Mouse (Mus musculus): ENCODE measurements around the gene Gdap2. TPM values are rescaled to one million over a fixed set of nuclear protein-coding genes. Genes with fewer than 3 reads are reported as not detected.

Gdap2 gene
- polyA plus RNA-seq, 1 experiment: 0.11 TPM

DNA sequence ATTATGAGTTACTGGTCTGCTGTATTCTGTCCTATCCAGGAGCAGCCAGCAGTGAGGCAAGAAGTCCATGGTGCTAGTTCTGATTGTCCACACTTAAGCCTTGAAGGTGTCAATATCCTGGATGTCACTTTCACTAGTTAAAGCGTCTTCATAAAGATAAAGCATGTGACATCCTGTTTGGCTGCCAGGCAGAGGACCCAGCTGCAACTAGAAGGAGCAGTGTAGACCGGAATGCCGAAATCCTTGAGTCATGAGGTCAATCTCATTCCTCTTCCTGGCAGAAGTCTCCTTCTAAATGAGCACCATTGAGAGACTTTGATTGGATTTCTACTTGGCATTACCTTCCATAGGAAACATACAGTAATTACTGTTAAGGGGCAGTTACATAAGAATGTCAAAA is 18.3 kb downstream of the Gdap2 start:
- H3K36me3 ChIP-seq (ENCODE audit: control insufficient read depth): peaks cover 81% of the 10 kb centered on the region

DNA sequence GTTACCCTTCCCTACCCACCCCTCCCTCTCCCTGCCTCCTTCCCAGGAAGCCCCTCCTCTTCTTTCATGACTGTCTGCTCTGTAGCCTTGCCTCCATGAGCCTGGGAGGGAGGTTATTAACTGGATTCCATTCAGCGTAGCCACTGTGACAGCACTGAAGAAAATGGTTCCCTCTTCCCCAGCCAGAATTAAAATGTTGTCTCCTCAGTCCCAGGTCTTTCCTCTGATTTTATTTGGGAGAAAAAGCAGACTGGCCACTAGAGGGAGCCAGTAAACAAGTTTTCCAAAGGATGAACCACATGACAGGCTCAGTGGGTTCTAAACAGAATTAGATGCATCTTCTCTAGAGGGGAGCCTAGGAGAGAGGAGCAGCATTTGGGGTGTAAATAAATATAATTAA is 27.3 kb downstream of the Gdap2 start:
- H3K9me3 ChIP-seq (ENCODE audit: control insufficient read depth, low read length): peaks cover 6% of the 10 kb centered on the region
- H3K27me3 ChIP-seq (ENCODE audit: control insufficient read depth): no peaks in the 10 kb centered on the region
- no peaks in the 10 kb centered on the region for H3K4me1 ChIP-seq (ENCODE audit: control insufficient read depth)
- H3K36me3 ChIP-seq (ENCODE audit: control insufficient read depth): peaks cover 72% of the 10 kb centered on the region
- TF ChIP-seq GATA1 (IDR thresholded peaks at IDR 0.05; ENCODE audit: low read length) (no peak), TAL1 (IDR thresholded peaks at IDR 0.05; ENCODE audit: low read length) (no peak)
- H3K4me3 ChIP-seq (replicated peaks): no peak overlapping the region

More for the DNA sequence above, 18.3 kb downstream of the Gdap2 start:
- no peak for TF ChIP-seq TAL1 (IDR thresholded peaks at IDR 0.05; ENCODE audit: low read length)
- no peak for TF ChIP-seq GATA1 (IDR thresholded peaks at IDR 0.05; ENCODE audit: low read length)
- Histone ChIP-seq H3K27me3 (ENCODE audit: control insufficient read depth) (no peaks in the 10 kb centered on the region), H3K9me3 (ENCODE audit: control insufficient read depth, low read length) (no peaks in the 10 kb centered on the region), H3K4me3 (replicated peaks) (no peak overlapping the region), H3K4me1 (ENCODE audit: control insufficient read depth) (no peaks in the 10 kb centered on the region)

DNA sequence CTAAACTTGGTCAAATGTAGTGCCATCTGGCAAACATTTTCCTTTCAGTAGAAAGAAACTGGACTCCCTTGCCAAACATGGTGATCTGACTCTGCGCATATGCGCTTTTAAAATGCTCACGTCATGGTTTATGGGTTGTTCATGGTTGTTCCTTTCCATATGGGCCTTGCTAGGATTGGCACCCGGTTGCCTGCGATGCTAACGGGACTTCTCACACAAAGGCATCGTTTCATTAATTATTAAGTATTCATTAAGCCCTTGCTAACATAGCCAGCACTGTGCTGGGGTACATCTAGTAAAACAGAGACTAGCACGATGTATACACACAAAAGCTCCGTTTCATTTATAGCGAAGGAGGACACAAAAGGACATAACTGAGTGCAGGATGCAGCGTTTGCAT is 27.7 kb downstream of the Gdap2 start:
- TF ChIP-seq TAL1 (IDR thresholded peaks at IDR 0.05; ENCODE audit: low read length) (no peak), GATA1 (IDR thresholded peaks at IDR 0.05; ENCODE audit: low read length) (no peak)

DNA sequence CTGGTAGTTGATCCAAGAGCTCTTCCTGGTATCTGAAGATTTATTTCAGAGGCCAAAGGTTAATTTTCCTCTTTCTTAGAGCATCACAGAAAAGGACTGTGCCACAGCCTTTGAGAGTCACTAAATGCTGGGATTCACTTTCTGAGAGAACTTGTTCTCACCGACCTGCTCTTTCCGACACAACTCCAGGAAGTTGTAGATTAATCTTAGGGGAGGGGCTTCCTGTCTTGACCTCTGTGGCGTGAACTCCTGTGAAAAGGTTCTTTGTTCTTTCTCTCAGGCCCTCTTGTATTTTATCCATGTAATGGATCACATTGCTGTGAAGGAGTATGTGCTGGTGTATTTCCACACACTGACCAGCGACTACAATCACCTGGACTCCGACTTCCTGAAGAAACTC is 32.0 kb downstream of the Gdap2 start:
- Histone ChIP-seq H3K4me3 (replicated peaks) (no peak overlapping the region), H3K9me3 (ENCODE audit: control insufficient read depth, low read length) (no peaks in the 10 kb centered on the region), H3K27me3 (ENCODE audit: control insufficient read depth) (no peaks in the 10 kb centered on the region), H3K4me1 (ENCODE audit: control insufficient read depth) (no peaks in the 10 kb centered on the region), H3K36me3 (ENCODE audit: control insufficient read depth) (peaks cover 75% of the 10 kb centered on the region)
- TF ChIP-seq GATA1 (IDR thresholded peaks at IDR 0.05; ENCODE audit: low read length): no peak
- no peak for TF ChIP-seq TAL1 (IDR thresholded peaks at IDR 0.05; ENCODE audit: low read length)

More for the DNA sequence above, 27.7 kb downstream of the Gdap2 start:
- Histone ChIP-seq H3K36me3 (ENCODE audit: control insufficient read depth) (peaks cover 73% of the 10 kb centered on the region), H3K27me3 (ENCODE audit: control insufficient read depth) (no peaks in the 10 kb centered on the region), H3K4me1 (ENCODE audit: control insufficient read depth) (no peaks in the 10 kb centered on the region), H3K9me3 (ENCODE audit: control insufficient read depth, low read length) (peaks cover 6% of the 10 kb centered on the region), H3K4me3 (replicated peaks) (no peak overlapping the region)

DNA sequence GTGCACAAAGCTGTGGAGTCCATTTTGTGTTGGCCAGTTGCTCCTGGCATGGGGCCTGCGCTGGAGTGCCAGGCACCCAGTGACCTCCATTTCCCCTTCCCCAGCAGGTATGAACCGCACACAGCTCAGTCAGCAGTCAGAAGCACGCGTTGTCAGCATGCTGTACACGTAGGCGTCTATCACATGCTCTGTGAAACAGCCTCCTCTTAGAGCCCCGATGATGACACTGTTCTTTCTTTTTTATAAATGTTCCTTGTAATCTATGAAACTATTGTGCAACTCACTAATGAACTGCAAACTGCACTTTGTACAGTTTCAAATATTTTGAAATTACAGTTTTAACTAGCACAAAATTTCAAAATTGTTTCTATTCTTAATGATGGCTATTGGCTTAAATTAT is 39.4 kb downstream of the Gdap2 start:
- Histone ChIP-seq H3K9me3 (ENCODE audit: control insufficient read depth, low read length) (no peaks in the 10 kb centered on the region), H3K4me3 (replicated peaks) (no peak overlapping the region), H3K36me3 (ENCODE audit: control insufficient read depth) (peaks cover 81% of the 10 kb centered on the region), H3K4me1 (ENCODE audit: control insufficient read depth) (no peaks in the 10 kb centered on the region), H3K27me3 (ENCODE audit: control insufficient read depth) (no peaks in the 10 kb centered on the region)
- TF ChIP-seq TAL1 (IDR thresholded peaks at IDR 0.05; ENCODE audit: low read length) (no peak), GATA1 (IDR thresholded peaks at IDR 0.05; ENCODE audit: low read length) (no peak)

DNA sequence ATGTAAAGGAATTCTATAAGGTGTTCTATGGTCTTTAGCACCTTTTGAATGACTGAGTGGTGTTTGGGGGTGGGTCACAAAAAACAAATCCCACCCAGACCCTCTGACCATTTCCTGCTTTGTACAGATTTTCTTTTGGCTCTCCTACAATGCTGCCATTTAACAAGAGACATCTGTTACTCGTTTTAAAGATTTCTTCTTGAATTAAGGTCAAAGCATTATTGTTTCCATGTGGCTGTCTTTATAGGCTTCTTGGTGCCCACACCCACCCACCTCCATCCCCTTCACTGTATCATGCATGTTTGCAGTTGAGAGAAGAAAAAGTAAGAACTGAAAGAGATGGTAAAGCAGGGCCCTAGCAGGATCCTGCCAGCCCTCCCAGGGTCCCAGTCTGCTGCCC is 44.8 kb downstream of the Gdap2 start:
- Histone ChIP-seq H3K27me3 (ENCODE audit: control insufficient read depth) (no peaks in the 10 kb centered on the region), H3K9me3 (ENCODE audit: control insufficient read depth, low read length) (no peaks in the 10 kb centered on the region), H3K4me1 (ENCODE audit: control insufficient read depth) (no peaks in the 10 kb centered on the region), H3K36me3 (ENCODE audit: control insufficient read depth) (peaks cover 49% of the 10 kb centered on the region), H3K4me3 (replicated peaks) (no peak overlapping the region)
- TF ChIP-seq GATA1 (IDR thresholded peaks at IDR 0.05; ENCODE audit: low read length) (no peak), TAL1 (IDR thresholded peaks at IDR 0.05; ENCODE audit: low read length) (no peak)

DNA sequence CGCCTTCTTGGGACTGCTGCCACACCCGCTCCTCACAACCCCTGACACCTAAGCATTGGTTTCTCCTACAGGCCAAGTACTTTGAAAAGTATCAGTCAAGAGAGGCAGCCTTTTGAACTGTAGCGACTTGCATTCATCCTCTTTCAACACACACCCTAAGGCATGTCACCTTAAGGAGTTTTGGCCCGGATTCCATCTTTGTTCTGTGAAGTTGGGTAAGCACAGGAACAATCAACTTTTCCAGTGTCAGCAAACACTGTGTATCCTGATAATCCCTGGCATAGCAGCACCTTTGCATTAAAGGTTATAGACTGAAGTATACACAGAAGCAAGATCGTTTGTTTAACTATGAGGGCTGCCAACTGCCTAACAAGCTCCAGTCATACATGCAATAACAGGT is 53.3 kb downstream of the Gdap2 start:
- Histone ChIP-seq H3K9me3 (ENCODE audit: control insufficient read depth, low read length) (no peaks in the 10 kb centered on the region), H3K27me3 (ENCODE audit: control insufficient read depth) (no peaks in the 10 kb centered on the region), H3K4me1 (ENCODE audit: control insufficient read depth) (no peaks in the 10 kb centered on the region), H3K36me3 (ENCODE audit: control insufficient read depth) (no peaks in the 10 kb centered on the region), H3K4me3 (replicated peaks) (no peak overlapping the region)
- TF ChIP-seq TAL1 (IDR thresholded peaks at IDR 0.05; ENCODE audit: low read length) (no peak), GATA1 (IDR thresholded peaks at IDR 0.05; ENCODE audit: low read length) (no peak)

DNA sequence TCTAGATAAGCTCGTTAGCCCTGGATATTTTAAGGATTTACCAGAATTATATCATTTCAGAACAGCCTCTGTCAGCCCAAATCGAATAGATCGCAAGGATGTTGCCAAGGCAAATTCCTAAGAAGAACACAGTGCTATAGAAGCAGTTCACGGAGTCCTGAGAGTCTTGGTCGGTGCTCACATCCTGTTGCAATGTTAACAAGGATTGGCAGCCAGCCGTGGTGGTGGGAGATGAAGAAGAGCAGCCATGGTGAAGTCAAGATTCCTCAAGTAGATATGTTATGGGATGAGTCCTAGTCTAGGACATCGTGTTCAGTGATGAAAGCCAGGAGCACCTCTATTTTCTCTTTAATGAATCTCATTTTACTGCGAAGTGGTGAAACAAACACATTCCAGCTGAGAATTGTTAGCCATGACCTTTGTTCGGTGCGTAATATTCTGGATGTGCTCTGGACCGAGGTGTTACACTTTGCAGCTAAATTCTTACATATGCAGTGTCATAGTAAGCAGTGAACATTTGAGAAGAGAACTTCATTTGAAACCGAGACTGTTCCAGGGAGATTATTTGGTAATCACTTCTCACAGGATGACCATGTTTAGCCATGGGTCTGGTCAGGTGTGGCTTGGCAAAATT is 63.3 kb downstream of the Gdap2 start:
- H3K36me3 ChIP-seq (ENCODE audit: control insufficient read depth): no peaks in the 10 kb centered on the region
- H3K4me3 ChIP-seq (replicated peaks): no peak overlapping the region
- H3K27me3 ChIP-seq (ENCODE audit: control insufficient read depth): no peaks in the 10 kb centered on the region
- no peaks in the 10 kb centered on the region for H3K4me1 ChIP-seq (ENCODE audit: control insufficient read depth)
- H3K9me3 ChIP-seq (ENCODE audit: control insufficient read depth, low read length): no peaks in the 10 kb centered on the region
- no peak for TF ChIP-seq GATA1 (IDR thresholded peaks at IDR 0.05; ENCODE audit: low read length)
- no peak for TF ChIP-seq TAL1 (IDR thresholded peaks at IDR 0.05; ENCODE audit: low read length)

DNA sequence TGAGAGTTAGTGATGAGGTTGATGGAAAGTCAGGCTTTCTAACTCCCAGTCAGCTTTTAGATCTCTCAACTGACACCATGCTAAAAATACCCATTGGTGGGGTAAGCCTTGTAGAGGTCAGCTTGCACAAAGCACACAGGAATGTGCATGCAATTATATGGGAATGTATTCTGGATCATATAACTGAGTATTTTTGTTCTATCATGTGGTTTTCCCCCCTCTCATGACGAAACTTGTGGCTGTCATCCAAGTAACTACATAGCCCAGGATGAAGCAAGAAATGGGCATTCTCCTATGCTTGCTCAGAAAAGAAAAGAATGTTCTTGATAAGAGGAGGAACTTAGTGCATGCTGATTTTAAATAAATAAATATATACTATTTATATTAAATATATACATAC is 65.3 kb downstream of the Gdap2 start:
- Histone ChIP-seq H3K9me3 (ENCODE audit: control insufficient read depth, low read length) (no peaks in the 10 kb centered on the region), H3K4me1 (ENCODE audit: control insufficient read depth) (no peaks in the 10 kb centered on the region), H3K36me3 (ENCODE audit: control insufficient read depth) (no peaks in the 10 kb centered on the region), H3K4me3 (replicated peaks) (no peak overlapping the region), H3K27me3 (ENCODE audit: control insufficient read depth) (no peaks in the 10 kb centered on the region)
- TF ChIP-seq TAL1 (IDR thresholded peaks at IDR 0.05; ENCODE audit: low read length) (no peak), GATA1 (IDR thresholded peaks at IDR 0.05; ENCODE audit: low read length) (no peak)

DNA sequence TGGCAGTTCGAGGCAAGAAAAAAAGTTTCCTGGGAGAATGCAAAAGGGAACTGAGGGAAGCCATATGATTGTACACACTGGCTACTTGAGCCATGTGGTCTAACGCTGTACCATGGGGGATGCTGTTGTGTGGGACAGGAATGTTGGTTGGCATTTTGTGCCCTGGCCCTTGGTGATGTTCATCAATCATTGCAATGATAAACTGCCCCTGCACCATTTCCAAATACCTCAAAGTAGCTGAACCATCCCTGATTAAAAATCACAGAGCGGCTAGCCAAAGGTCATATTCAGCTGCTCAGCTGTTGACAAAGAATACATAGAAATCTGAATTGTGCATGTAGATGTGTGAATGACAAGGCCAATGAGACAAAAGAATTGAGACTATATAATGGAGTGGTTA is 66.8 kb downstream of the Gdap2 start:
- Histone ChIP-seq H3K36me3 (ENCODE audit: control insufficient read depth) (no peaks in the 10 kb centered on the region), H3K4me1 (ENCODE audit: control insufficient read depth) (no peaks in the 10 kb centered on the region), H3K4me3 (replicated peaks) (no peak overlapping the region), H3K9me3 (ENCODE audit: control insufficient read depth, low read length) (no peaks in the 10 kb centered on the region), H3K27me3 (ENCODE audit: control insufficient read depth) (no peaks in the 10 kb centered on the region)
- TF ChIP-seq GATA1 (IDR thresholded peaks at IDR 0.05; ENCODE audit: low read length) (no peak), TAL1 (IDR thresholded peaks at IDR 0.05; ENCODE audit: low read length) (no peak)
